Mouse (Mus musculus): ENCODE measurements around the gene Sorl1. TPM values are rescaled to one million over a fixed set of nuclear protein-coding genes. Genes with fewer than 3 reads are reported as not detected.

Sorl1 gene
- polyA plus RNA-seq, 1 experiment from 2014 or later = 6.0 TPM

DNA sequence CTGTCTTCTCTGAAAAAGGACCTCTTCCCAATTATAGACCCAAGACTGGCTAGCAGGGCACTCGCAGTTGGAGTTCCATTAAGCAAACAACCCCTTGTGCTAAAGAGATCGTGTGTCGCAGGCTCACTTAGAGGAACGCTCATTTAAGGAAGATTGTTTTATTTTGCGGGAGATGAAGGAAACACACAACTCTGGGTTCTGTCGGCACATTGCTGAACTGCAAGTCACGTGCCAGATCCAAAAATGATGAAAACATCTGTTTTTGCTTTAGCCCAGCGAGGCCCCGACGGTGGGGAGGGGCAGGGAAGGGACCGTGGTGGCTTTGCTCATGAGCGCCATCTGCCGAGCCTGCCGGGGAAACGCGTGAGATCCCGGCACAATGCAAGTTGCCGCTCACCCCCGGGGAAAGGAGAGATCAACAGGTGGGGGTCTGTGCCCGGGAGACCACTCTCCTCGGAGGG, 173.1 kb downstream of the Sorl1 start:
- no peaks in the 10 kb centered on the region for H3K36me3 ChIP-seq (ENCODE audit: control insufficient read depth, insufficient read depth, low read length)

DNA sequence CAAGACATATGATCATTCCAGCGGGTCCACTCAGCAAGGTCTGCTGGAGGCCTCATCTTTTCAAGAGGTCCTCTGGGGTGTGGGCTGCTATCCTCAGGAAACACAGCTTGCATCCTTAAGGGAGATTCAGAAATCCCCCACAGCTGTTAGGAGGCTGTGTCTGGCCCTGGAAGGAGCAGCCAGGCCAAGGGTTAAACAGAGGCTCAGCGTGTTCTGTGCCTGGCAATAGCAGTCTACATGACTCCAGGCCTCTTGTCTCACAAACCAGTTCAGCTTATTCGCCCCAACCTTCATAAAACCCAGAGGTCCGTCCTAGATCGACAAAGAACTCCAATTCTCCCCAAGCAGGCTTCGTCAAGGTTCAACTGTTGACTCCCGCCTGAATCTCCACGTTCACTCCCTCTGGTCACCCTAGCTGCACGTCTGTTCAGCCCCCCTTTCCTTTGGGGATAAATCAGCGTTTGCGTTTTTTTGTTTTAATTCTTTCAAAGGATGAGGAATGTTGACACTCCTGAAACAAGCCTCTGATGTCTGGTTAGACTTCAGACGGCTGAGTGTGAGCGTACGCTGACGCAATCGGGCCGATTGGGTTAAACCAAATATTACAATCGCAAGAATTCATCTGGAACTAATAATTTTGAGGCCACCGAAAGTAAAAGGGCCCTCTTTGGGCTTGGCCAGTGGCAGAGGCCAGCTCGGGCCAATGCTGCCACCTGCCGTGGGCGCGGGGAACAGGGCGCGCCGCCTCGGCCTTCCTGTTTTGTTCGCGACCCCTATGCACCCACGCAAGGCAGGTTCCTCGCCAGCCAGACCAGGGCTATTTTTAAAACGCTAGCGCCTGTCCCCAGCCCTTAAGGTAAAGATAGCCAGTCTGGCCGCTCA, 173.7 kb downstream of the Sorl1 start:
- peak; percentile 91 for ATAC-seq
- Histone ChIP-seq H3K9me3 (ENCODE audit: control insufficient read depth, low read length) (no peaks in the 10 kb centered on the region), H3K4me2 (ENCODE audit: low read depth, low read length) (peak overlapping the region; percentile 65), H3K4me3 (ENCODE audit: low read length) (peak overlapping the region; percentile 48), H3K9ac (ENCODE audit: low read depth, low read length) (peak overlapping the region; percentile 61), H3K27ac (ENCODE audit: low read length) (peak overlapping the region; percentile 80), H3K4me1 (ENCODE audit: control insufficient read depth, insufficient read depth, low read length) (peaks cover 22% of the 10 kb centered on the region), H3K27me3 (replicated peaks; ENCODE audit: control insufficient read depth, insufficient read depth, low read length) (0 out of 2 replicates have a peak, but pooled peaks cover 2% of the 10 kb centered on the region), H3K36me3 (ENCODE audit: control insufficient read depth, insufficient read depth, low read length) (no peaks in the 10 kb centered on the region)
- 5% methylated on average over 34 of the region's 34 CpGs for WGBS

More for the DNA sequence above, 173.1 kb downstream of the Sorl1 start:
- Histone ChIP-seq H3K4me1 (ENCODE audit: control insufficient read depth, insufficient read depth, low read length) (peaks cover 22% of the 10 kb centered on the region), H3K9me3 (ENCODE audit: control insufficient read depth, low read length) (no peaks in the 10 kb centered on the region), H3K9ac (ENCODE audit: low read depth, low read length) (peak overlapping the region; percentile 61), H3K4me3 (ENCODE audit: low read length) (peak overlapping the region; percentile 48), H3K27me3 (replicated peaks; ENCODE audit: control insufficient read depth, insufficient read depth, low read length) (0 out of 2 replicates have a peak, but pooled peaks cover 2% of the 10 kb centered on the region), H3K27ac (ENCODE audit: low read length) (peak overlapping the region; percentile 80), H3K4me2 (ENCODE audit: low read depth, low read length) (peak overlapping the region; percentile 65)
- under 1% methylated on average over 21 of the region's 21 CpGs for WGBS
- ATAC-seq = peak; percentile 78

DNA sequence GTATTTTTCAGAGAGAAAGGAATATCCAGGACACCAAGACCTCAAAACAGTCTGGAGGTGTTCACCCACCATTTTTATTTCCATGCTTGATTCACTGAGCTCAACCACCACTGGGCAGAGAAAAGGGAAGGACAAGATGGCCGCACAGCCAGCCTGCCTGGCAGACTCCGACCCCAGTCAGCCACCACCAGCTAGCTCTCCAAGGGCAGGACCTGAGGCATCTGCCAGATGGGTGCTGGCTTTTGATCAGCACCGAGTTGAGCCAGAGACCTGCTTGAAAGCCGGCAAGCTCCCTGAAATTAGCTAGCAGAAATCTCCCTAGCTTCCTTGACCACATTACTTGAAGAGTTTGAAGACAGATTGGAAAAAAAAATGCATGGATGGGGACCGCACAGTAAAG, 174.6 kb downstream of the Sorl1 start:
- Histone ChIP-seq H3K36me3 (ENCODE audit: control insufficient read depth, insufficient read depth, low read length) (no peaks in the 10 kb centered on the region), H3K4me1 (ENCODE audit: control insufficient read depth, insufficient read depth, low read length) (peaks cover 22% of the 10 kb centered on the region), H3K4me2 (ENCODE audit: low read depth, low read length) (no peak overlapping the region), H3K9ac (ENCODE audit: low read depth, low read length) (no peak overlapping the region), H3K4me3 (ENCODE audit: low read length) (no peak overlapping the region), H3K27ac (ENCODE audit: low read length) (peak overlapping the region; percentile 80), H3K27me3 (replicated peaks; ENCODE audit: control insufficient read depth, insufficient read depth, low read length) (0 out of 2 replicates have a peak, but pooled peaks cover 2% of the 10 kb centered on the region), H3K9me3 (ENCODE audit: control insufficient read depth, low read length) (no peaks in the 10 kb centered on the region)
- no peak for ATAC-seq
- WGBS = 70% methylated on average over 5 of the region's 5 CpGs

DNA sequence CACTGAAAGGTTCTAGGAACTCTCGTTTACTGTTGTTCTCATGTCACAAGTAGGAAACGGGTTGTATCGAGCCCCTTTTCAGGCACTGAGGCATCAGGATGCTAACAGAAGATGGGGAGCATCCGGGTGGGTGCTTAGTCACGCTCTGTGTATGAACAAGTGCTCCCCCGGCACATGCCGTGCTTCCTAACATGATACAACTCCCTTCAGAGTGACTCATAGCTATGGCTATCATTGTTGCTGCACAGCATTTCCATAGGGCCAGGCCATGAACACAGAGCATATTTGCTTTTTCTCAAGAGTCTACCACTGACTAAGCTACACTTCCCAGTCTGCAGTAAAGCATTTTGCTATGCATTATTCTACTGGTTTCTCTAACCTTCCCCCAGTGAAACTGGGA, 179.1 kb downstream of the Sorl1 start:
- Histone ChIP-seq H3K36me3 (ENCODE audit: control insufficient read depth, insufficient read depth, low read length) (no peaks in the 10 kb centered on the region), H3K27ac (ENCODE audit: low read length) (no peak overlapping the region), H3K4me3 (ENCODE audit: low read length) (no peak overlapping the region), H3K4me2 (ENCODE audit: low read depth, low read length) (no peak overlapping the region), H3K9me3 (ENCODE audit: control insufficient read depth, low read length) (no peaks in the 10 kb centered on the region), H3K27me3 (replicated peaks; ENCODE audit: control insufficient read depth, insufficient read depth, low read length) (no peaks in the 10 kb centered on the region), H3K4me1 (ENCODE audit: control insufficient read depth, insufficient read depth, low read length) (peaks cover 6% of the 10 kb centered on the region; the same call in 1 of the 2 replicates), H3K9ac (ENCODE audit: low read depth, low read length) (no peak overlapping the region)
- no peak for ATAC-seq
- 94% methylated on average over 7 of the region's 7 CpGs for WGBS

DNA sequence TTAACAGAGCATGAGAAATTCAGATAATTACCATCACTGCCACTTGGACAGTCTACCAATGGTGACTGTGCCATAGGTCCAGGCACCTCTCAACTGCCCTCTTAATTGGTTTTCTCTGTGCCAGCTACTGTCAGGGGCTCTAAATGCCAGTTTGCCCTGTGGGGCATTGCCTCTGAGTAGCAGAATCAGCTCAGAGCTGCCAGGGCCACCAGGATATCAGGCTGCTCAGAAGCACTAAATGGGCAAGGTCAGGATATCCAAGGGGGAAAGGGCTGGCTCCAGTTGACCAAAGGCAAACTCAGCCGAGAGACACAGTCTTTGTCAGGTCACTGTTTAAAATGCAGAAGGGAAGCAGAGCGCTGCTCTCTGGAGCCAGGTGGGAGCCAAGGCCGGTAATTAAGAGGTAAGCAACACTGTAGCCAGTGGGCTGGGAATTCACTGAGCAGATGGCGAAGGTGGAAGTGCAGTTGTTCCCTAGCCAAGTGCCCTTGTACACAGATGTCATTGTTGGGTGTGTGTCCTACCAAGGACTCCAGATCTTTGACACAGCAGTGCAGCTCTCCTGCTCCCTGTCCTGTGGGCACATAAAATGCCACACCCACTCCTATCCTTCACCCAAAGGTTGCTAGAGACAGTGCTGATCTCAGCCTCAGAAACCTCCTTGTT, 181.0 kb downstream of the Sorl1 start:
- Histone ChIP-seq H3K4me3 (ENCODE audit: low read length) (no peak overlapping the region), H3K4me1 (ENCODE audit: control insufficient read depth, insufficient read depth, low read length) (peaks cover 9% of the 10 kb centered on the region), H3K9ac (ENCODE audit: low read depth, low read length) (no peak overlapping the region), H3K27ac (ENCODE audit: low read length) (no peak overlapping the region), H3K4me2 (ENCODE audit: low read depth, low read length) (no peak overlapping the region), H3K27me3 (replicated peaks; ENCODE audit: control insufficient read depth, insufficient read depth, low read length) (no peaks in the 10 kb centered on the region), H3K9me3 (ENCODE audit: control insufficient read depth, low read length) (no peaks in the 10 kb centered on the region), H3K36me3 (ENCODE audit: control insufficient read depth, insufficient read depth, low read length) (no peaks in the 10 kb centered on the region)
- no peak for ATAC-seq
- WGBS = 72% methylated on average over 4 of the region's 4 CpGs

DNA sequence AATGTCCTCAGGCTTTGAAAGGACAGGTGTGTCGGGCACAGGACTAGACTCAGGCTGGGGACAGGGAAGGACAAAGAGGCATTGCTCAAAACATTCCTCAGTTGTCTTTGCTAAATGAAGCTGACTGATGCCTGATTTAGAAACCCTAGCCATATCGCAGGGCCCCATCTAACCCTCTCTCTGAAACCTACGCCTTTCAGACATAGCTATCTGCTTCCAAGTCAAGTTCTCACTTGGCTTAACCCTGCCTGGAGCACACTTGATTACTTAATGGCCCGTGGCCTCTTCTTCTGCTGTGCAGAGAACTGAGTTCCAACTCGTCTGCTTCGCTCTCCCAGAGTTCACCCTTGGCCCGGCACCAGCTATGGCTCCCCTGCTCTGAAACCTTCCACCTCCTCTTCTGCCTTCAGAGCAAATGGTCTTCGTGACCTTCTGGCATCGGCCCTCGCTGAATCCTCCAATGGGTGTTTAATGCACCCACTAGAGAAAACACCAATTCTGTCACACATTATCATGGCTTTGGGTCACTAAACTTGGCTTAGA, 183.7 kb downstream of the Sorl1 start:
- 82% methylated on average over 10 of the region's 10 CpGs for WGBS
- no peaks in the 10 kb centered on the region for H3K9me3 ChIP-seq (ENCODE audit: control insufficient read depth, low read length)
- ATAC-seq = no peak
- no peaks in the 10 kb centered on the region for H3K27me3 ChIP-seq (replicated peaks; ENCODE audit: control insufficient read depth, insufficient read depth, low read length)
- H3K4me2 ChIP-seq (ENCODE audit: low read depth, low read length) = no peak overlapping the region
- no peak overlapping the region for H3K27ac ChIP-seq (ENCODE audit: low read length)
- H3K9ac ChIP-seq (ENCODE audit: low read depth, low read length) = no peak overlapping the region
- no peaks in the 10 kb centered on the region for H3K36me3 ChIP-seq (ENCODE audit: control insufficient read depth, insufficient read depth, low read length)
- no peak overlapping the region for H3K4me3 ChIP-seq (ENCODE audit: low read length)
- H3K4me1 ChIP-seq (ENCODE audit: control insufficient read depth, insufficient read depth, low read length) = peaks cover 20% of the 10 kb centered on the region

DNA sequence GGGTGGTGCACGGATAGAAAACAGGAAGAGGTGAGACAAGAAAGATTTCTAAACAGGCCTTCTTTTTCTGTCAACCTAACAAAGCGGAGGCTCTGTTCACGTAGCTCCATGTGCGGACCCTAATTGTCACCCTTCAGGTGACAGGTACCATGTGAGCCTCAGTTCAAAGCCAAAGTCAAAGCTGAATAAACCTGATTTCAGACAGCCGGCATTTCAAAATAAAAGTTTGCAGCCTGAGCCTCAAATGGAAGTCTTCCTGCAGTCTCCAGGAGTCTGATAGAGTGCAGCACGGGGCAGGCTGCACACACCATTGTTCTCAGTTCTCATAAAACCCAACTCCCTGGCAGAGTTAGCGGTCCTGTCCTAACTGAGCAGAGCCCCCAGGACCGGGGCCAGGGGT, 185.6 kb downstream of the Sorl1 start:
- H3K4me1 ChIP-seq (ENCODE audit: control insufficient read depth, insufficient read depth, low read length) = peaks cover 26% of the 10 kb centered on the region
- H3K27ac ChIP-seq (ENCODE audit: low read length) = peak overlapping the region; percentile 52
- no peak overlapping the region for H3K9ac ChIP-seq (ENCODE audit: low read depth, low read length)
- H3K36me3 ChIP-seq (ENCODE audit: control insufficient read depth, insufficient read depth, low read length) = no peaks in the 10 kb centered on the region
- no peak overlapping the region for H3K4me2 ChIP-seq (ENCODE audit: low read depth, low read length)
- 0 out of 2 replicates have a peak, but pooled peaks cover 3% of the 10 kb centered on the region for H3K27me3 ChIP-seq (replicated peaks; ENCODE audit: control insufficient read depth, insufficient read depth, low read length)
- no peak overlapping the region for H3K4me3 ChIP-seq (ENCODE audit: low read length)
- no peak for ATAC-seq
- H3K9me3 ChIP-seq (ENCODE audit: control insufficient read depth, low read length) = no peaks in the 10 kb centered on the region
- WGBS = 46% methylated on average over 8 of the region's 8 CpGs

DNA sequence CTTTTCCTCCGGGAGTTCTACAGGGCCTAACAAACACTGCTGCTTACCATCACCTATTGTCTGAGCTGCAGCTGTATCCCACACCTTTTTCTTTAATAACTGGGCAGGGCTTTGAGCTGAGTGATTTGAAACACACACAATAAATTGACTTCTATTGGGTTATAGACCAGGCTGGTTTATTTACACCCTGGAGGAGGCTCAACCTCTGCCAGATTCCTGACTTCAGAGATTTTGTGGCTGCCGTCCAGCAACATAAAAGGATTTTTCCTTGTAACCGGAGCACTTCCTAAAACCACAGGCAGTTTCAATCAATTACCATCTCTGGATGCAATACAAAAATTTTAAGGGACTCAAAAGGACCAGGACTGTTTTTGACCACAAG, 186.1 kb downstream of the Sorl1 start:
- 24% methylated on average over 3 of the region's 3 CpGs for whole genome bisulfite sequencing
- H3K4me1 ChIP-seq (ENCODE audit: control insufficient read depth, insufficient read depth, low read length) = peaks cover 26% of the 10 kb centered on the region
- no peak for ATAC-seq
- no peak overlapping the region for H3K4me3 ChIP-seq (ENCODE audit: low read length)
- H3K27me3 ChIP-seq (replicated peaks; ENCODE audit: control insufficient read depth, insufficient read depth, low read length) = 0 out of 2 replicates have a peak, but pooled peaks cover 3% of the 10 kb centered on the region
- no peaks in the 10 kb centered on the region for H3K9me3 ChIP-seq (ENCODE audit: control insufficient read depth, low read length)
- H3K36me3 ChIP-seq (ENCODE audit: control insufficient read depth, insufficient read depth, low read length) = no peaks in the 10 kb centered on the region
- H3K27ac ChIP-seq (ENCODE audit: low read length) = peak overlapping the region; percentile 52
- no peak overlapping the region for H3K4me2 ChIP-seq (ENCODE audit: low read depth, low read length)
- H3K9ac ChIP-seq (ENCODE audit: low read depth, low read length) = no peak overlapping the region

DNA sequence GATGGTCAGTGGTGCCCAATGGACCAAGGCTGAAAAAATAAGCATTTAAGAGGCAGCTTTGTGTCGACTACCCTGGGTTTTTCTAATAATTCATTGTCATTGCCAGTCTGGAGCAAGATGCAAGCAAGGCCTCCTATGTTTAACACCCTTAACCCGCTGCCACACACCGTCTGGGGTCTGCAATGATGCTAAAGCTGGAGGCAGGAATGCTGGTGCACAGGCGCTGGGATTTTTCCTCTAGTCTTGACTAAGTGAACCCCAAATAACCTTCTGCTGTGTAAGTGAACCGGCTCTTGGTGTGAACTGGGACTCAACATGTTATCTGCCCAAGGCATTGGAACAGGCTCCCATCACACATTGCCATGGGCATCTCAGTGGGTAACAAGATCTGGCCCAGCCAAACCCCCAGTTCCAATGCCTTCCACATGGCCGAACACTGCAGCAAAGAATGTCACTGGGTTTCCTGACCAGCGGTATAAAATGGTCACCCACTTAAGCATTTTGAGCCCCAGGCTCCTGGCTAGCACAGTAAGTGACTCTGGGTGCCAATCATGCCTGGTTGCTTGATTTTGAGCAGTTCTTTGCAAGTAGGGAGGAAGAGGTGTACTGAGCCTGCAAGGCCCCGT, 186.6 kb downstream of the Sorl1 start:
- no peak overlapping the region for H3K9ac ChIP-seq (ENCODE audit: low read depth, low read length)
- no peak overlapping the region for H3K4me3 ChIP-seq (ENCODE audit: low read length)
- H3K27me3 ChIP-seq (replicated peaks; ENCODE audit: control insufficient read depth, insufficient read depth, low read length) = 0 out of 2 replicates have a peak, but pooled peaks cover 3% of the 10 kb centered on the region
- H3K36me3 ChIP-seq (ENCODE audit: control insufficient read depth, insufficient read depth, low read length) = no peaks in the 10 kb centered on the region
- peak overlapping the region; percentile 52 for H3K27ac ChIP-seq (ENCODE audit: low read length)
- H3K4me1 ChIP-seq (ENCODE audit: control insufficient read depth, insufficient read depth, low read length) = peaks cover 26% of the 10 kb centered on the region
- no peak for ATAC-seq
- no peaks in the 10 kb centered on the region for H3K9me3 ChIP-seq (ENCODE audit: control insufficient read depth, low read length)
- WGBS = 62% methylated on average over 8 of the region's 8 CpGs
- H3K4me2 ChIP-seq (ENCODE audit: low read depth, low read length) = no peak overlapping the region

Measured in intestine, embryonic 16.5 days (tissue).